Mouse (Mus musculus) stomach, embryonic 16.5 days (tissue): ENCODE measurements around the gene Map2k2. TPM values are rescaled to one million over a fixed set of nuclear protein-coding genes. Genes with fewer than 3 reads are reported as not detected.
A peak's percentile ranks its signal among the peaks of the same experiment; 100 is the strongest.
"Not testable (repeated sequence)": the region's sequence is repeated elsewhere in the genome, so short reads cannot be mapped to it uniquely, and the experiment has no call there.

Experiments used
- ATAC-seq: fragments of 200-750 bp; cut with Nextera tagmentation; 2 replicates; pipeline ENCODE4 v1.8.0; 2017; ENCODE audit warnings: moderate number of reproducible peaks, moderate TSS enrichment; ENCODE audit not compliant: insufficient read depth, low FRiP score
- H3K27ac ChIP-seq: fragments of 300-500 bp; sonication (generic); 2 replicates; pipeline ENCODE4 v1.5.1; 2014; ENCODE audit warnings: low read length
- H3K27me3 ChIP-seq: fragments of 300-500 bp; sonication (generic); 2 replicates; pipeline ENCODE4 v1.6.1; 2014; ENCODE audit warnings: low read length, control low read depth, mixed read lengths; ENCODE audit not compliant: control insufficient read depth, insufficient read depth
- H3K36me3 ChIP-seq: fragments of 300-500 bp; sonication (generic); 2 replicates; pipeline ENCODE4 v1.6.1; 2014; ENCODE audit warnings: low read length; ENCODE audit not compliant: control insufficient read depth, insufficient read depth
- H3K4me1 ChIP-seq: fragments of 300-500 bp; sonication (generic); 2 replicates; pipeline ENCODE4 v1.6.1; 2014; ENCODE audit warnings: low read length, control low read depth, mixed read lengths; ENCODE audit not compliant: control insufficient read depth, insufficient read depth
- H3K4me2 ChIP-seq: fragments of 300-500 bp; sonication (generic); 2 replicates; pipeline ENCODE4 v1.6.1; 2014; ENCODE audit warnings: low read depth, low read length, mixed read lengths
- H3K4me3 ChIP-seq: fragments of 300-500 bp; sonication (generic); replicated peaks from 2 replicates; pipeline ENCODE4 v1.5.1; 2014; ENCODE audit warnings: mild to moderate bottlenecking, low read length
- H3K9ac ChIP-seq: fragments of 300-500 bp; sonication (generic); 2 replicates; pipeline ENCODE4 v1.6.1; 2014; ENCODE audit warnings: low read length
- H3K9me3 ChIP-seq: fragments of 300-500 bp; sonication (generic); replicated peaks from 2 replicates; pipeline ENCODE4 v1.6.1; 2016; ENCODE audit warnings: low read length, control low read depth; ENCODE audit not compliant: control insufficient read depth
- WGBS: fragments of 180-500 bp; shearing (Covaris S2); extraction: QIAGEN DNeasy Blood & Tissue Kit; methylation state at CpG from one replicate; pipeline ENCODE4 v1.1.7; 2014; 5-methylcytosine and 5-hydroxymethylcytosine counted together
- polyA plus RNA-seq: library from polyadenylated mRNA; unstranded; fragments of >200 nt; fragmentation: Nextera tagmentation; extraction: Ambion mirVana; gene quantifications from 2 replicates; pipeline ENCODE4 v1.2.1, GENCODE M21; 2015

Gene Map2k2
- polyA plus RNA-seq, 1 experiment from 2014 or later, result 143 TPM

GRCm38 (mm10) chr10:81167200-81168086 lies 61.7 kb downstream of the Map2k2 start, which contains the start of gene Pias4:
TSS of gene Pias4 (minus strand) at chr10:81167923.
- H3K9me3 ChIP-seq, result no peaks in the 10 kb centered on the region
- ATAC-seq, result peak; percentile 94
- H3K27ac ChIP-seq, result peak within 1 kb of the TSS; percentile 66
- peaks cover 17% of the 10 kb centered on the region for H3K4me1 ChIP-seq
- peaks cover 7% of the 10 kb centered on the region; the same call in 1 of the 2 replicates for H3K36me3 ChIP-seq
- H3K27me3 ChIP-seq, result no peaks in the 10 kb centered on the region
- WGBS, result under 1% methylated on average over 54 of the region's 64 CpGs
- H3K4me3 ChIP-seq, result peak within 1 kb of the TSS; percentile 86
- H3K4me2 ChIP-seq, result peak within 1 kb of the TSS; percentile 88
- peak within 1 kb of the TSS; percentile 90 for H3K9ac ChIP-seq

GRCm38 (mm10) chr10:81168087-81168431 lies 62.3 kb downstream of the Map2k2 start:
- Histone ChIP-seq H3K36me3 (peaks cover 7% of the 10 kb centered on the region; the same call in 1 of the 2 replicates), H3K9me3 (no peaks in the 10 kb centered on the region), H3K27ac (peak overlapping the region; percentile 65), H3K4me1 (peaks cover 17% of the 10 kb centered on the region), H3K4me2 (peak overlapping the region; percentile 88), H3K9ac (peak overlapping the region; percentile 78), H3K4me3 (peak overlapping the region; percentile 86), H3K27me3 (no peaks in the 10 kb centered on the region)
- WGBS, result 7% methylated on average over 5 of the region's 5 CpGs
- ATAC-seq, result peak; percentile 51

- H3K27ac ChIP-seq, result peak overlapping the region; percentile 65
- ATAC-seq, result peak; percentile 54; the same call in 1 of the 2 replicates
- 2% methylated on average over 29 of the region's 29 CpGs for WGBS
- H3K4me1 ChIP-seq, result peaks cover 23% of the 10 kb centered on the region
- H3K9ac ChIP-seq, result peak overlapping the region; percentile 78
- 0 out of 2 replicates have a peak, but pooled peaks cover 3% of the 10 kb centered on the region for H3K36me3 ChIP-seq
- no peaks in the 10 kb centered on the region for H3K9me3 ChIP-seq
- H3K4me3 ChIP-seq, result peak overlapping the region; percentile 86
- peak overlapping the region; percentile 88 for H3K4me2 ChIP-seq
- H3K27me3 ChIP-seq, result no peaks in the 10 kb centered on the region
Observed at GRCm38 (mm10) chr10:81168521-81169244, 63.0 kb downstream of the Map2k2 start.

- H3K9me3 ChIP-seq, H3K36me3 ChIP-seq, H3K27me3 ChIP-seq, H3K9ac ChIP-seq, H3K4me2 ChIP-seq, ATAC-seq: not testable (repeated sequence)
- WGBS, result 38% methylated on average over 7 of the region's 14 CpGs
- H3K4me3 ChIP-seq, result 0 out of 2 replicates have a peak overlapping the region, but pooled peaks have one; percentile 10
- peaks cover 29% of the 10 kb centered on the region for H3K4me1 ChIP-seq
- H3K27ac ChIP-seq, result peak overlapping the region; percentile 79; the same call in 1 of the 2 replicates
Observed at GRCm38 (mm10) chr10:81169411-81169900, 63.7 kb downstream of the Map2k2 start.

GRCm38 (mm10) chr10:81173132-81173531 lies 67.4 kb downstream of the Map2k2 start:
- ATAC-seq, result peak; percentile 32; the same call in 1 of the 2 replicates
- peaks cover 42% of the 10 kb centered on the region for H3K4me1 ChIP-seq
- no peaks in the 10 kb centered on the region for H3K9me3 ChIP-seq
- H3K27ac ChIP-seq, result peak overlapping the region; percentile 85
- peak overlapping the region; percentile 18; the same call in 1 of the 2 replicates for H3K4me3 ChIP-seq
- WGBS, result 6% methylated on average over 21 of the region's 21 CpGs
- peaks cover under 1% of the 10 kb centered on the region; the same call in 1 of the 2 replicates for H3K36me3 ChIP-seq
- peak overlapping the region; percentile 42 for H3K4me2 ChIP-seq
- H3K27me3 ChIP-seq, result no peaks in the 10 kb centered on the region
- peak overlapping the region; percentile 75 for H3K9ac ChIP-seq

- Histone ChIP-seq H3K27me3 (no peaks in the 10 kb centered on the region), H3K27ac (peak overlapping the region; percentile 61), H3K9ac (peak overlapping the region; percentile 66), H3K36me3 (peaks cover 17% of the 10 kb centered on the region), H3K4me1 (peaks cover 46% of the 10 kb centered on the region), H3K4me3 (peak overlapping the region; percentile 36), H3K9me3 (no peaks in the 10 kb centered on the region), H3K4me2 (peak overlapping the region; percentile 52)
- WGBS, result 4% methylated on average over 29 of the region's 29 CpGs
- peak; percentile 43; the same call in 1 of the 2 replicates for ATAC-seq
Observed at GRCm38 (mm10) chr10:81174617-81175344, 69.1 kb downstream of the Map2k2 start.

GRCm38 (mm10) chr10:81175345-81175701 lies 69.6 kb downstream of the Map2k2 start:
- Histone ChIP-seq H3K4me1 (peaks cover 48% of the 10 kb centered on the region), H3K4me3 (peak overlapping the region; percentile 36; the same call in 1 of the 2 replicates), H3K9ac (peak overlapping the region; percentile 66; the same call in 1 of the 2 replicates), H3K4me2 (peak overlapping the region; percentile 52), H3K27ac (peak overlapping the region; percentile 61), H3K36me3 (peaks cover 23% of the 10 kb centered on the region)
- H3K9me3 ChIP-seq, H3K27me3 ChIP-seq, ATAC-seq: not testable (repeated sequence)
- WGBS, result 7% methylated on average over 4 of the region's 4 CpGs

GRCm38 (mm10) chr10:81175936-81176465 lies 70.3 kb downstream of the Map2k2 start:
- Histone ChIP-seq H3K4me2 (peak overlapping the region; percentile 52), H3K9ac (peak overlapping the region; percentile 55; the same call in 1 of the 2 replicates), H3K4me3 (peak overlapping the region; percentile 99), H3K27ac (peak overlapping the region; percentile 73), H3K9me3 (no peaks in the 10 kb centered on the region), H3K36me3 (peaks cover 29% of the 10 kb centered on the region), H3K4me1 (peaks cover 49% of the 10 kb centered on the region), H3K27me3 (no peaks in the 10 kb centered on the region)
- 1% methylated on average over 13 of the region's 13 CpGs for WGBS
- ATAC-seq, result peak; percentile 12
